Mouse (Mus musculus) embryo, embryonic 10 days (tissue): ENCODE measurements around the gene Cfap69.
"Not testable (repeated sequence)": the region's sequence is repeated elsewhere in the genome, so short reads cannot be mapped to it uniquely, and the experiment has no call there.

Source experiments
- DNase-seq: peaks from one replicate; pipeline ENCODE4 v3.0.0-alpha.2; 2015; ENCODE audit warnings: low spot score

Cfap69 gene

GRCm38 (mm10) chr5:5663655-5664370 is at the start of gene Cfap69:
Cfap69 (minus strand) TSS chr5:5664239.
- DNase-seq: peak; percentile 95

DNA sequence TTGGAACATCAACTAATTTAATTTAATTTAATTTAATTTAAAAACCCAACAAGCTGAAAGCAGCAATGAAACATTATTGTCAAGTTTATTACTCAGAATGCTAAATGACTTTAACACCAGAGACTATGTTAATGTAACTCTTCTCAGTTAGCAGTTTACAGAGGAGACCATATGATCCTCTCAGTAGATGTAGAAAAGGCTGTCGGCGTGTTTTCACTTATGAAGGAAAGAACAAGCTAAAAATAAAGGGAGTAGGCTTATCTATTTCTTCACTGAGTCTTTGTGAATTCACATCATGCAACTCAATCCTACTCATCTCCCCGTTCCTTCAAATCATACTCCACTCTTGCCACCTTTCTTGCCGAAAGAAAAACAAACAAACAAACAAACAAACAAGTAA is 47.0 kb upstream of the Cfap69 start:
- DNase-seq: no peak

DNA sequence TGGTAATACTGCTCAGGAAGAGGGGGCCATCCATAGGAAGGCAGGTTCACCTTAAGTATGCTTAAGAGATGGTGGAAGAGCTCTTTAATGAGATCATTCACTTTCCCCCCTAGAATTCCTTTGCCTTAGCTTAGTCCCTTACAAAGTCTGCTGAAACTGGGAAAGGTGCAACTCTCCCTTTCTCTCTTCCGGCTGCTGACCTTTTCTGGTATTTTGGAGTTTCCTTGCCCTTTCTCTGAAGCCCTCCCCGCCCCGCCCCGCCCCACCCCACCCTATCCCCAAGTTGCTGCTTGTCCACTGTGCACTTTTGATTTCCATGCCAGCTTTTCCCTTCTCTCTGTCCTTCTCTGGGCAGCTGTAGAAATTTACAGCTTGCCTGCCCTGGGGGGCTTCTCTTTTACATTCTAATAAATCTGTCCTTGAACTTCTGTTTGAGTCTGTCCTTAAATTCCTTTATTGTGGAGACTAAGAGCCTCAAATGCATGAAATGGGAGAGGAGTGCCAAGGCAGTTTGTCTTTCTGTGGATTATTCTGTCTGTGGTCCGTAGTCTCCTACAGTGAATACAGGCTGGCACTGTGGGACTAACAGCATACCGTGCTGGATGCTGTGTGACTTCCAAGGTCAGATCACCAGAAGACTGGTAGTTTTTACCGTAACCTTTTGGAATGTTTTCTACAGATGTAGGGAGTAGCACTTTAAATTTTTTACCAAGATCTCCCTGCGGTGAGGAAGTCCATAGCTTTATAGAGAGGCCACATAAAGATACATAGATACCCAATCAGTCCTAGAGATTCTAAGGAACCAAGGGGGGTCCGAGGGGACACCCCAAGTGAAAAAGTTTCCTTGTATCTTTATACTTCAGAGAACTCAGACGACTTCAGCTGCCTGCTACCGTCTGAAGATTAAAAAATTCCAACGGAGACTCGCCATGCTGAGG is 43.6 kb upstream of the Cfap69 start:
- DNase-seq: no peak

DNA sequence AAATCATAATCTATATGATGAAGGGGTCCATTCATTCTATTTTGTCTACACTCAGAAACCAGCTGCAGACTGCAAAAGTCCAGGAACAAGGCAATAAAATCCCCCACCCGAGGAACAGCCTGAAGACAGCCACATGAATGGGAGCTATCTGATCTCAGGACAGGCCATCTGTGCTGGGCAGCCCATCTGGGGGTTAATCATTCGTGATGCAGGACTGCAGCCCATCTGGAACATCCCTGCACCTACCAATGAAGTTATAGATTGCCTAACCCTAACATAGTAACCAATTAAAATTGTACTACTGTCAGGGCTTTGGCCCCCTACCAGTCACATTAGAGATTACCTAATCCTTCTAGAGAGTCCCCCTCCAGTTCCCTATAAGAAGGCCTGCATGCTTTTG is 41.0 kb upstream of the Cfap69 start:
- DNase-seq: no peak

DNA sequence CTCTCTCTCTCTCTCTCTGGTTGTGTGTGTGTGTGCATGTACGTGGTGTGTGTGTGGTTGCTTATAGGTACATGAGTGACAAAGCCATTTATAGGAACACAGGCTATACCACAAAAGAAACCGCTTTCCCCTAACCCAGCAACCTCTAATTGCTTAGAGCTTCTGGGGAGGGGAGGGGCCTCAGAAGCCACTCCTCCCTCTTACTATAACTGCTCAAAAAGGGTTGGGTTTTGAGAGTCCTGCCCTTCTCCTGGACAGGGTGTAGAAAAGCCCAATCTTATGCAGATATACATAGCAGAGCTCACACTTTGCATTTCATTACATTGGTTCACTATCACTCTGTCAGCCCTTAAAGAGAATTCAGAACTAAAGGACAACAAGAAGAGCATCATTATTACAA is 36.3 kb upstream of the Cfap69 start:
- no peak for DNase-seq

- DNase-seq: no peak
Measured at GRCm38 (mm10) chr5:5698830-5699229, 34.8 kb upstream of the Cfap69 start.

GRCm38 (mm10) chr5:5695401-5695942 is 31.4 kb upstream of the Cfap69 start:
- no peak for DNase-seq

GRCm38 (mm10) chr5:5693956-5694653 is 30.1 kb upstream of the Cfap69 start, which contains the start of gene Steap2:
Steap2 (minus strand) TSS chr5:5694578.
- peak; percentile 71 for DNase-seq

- DNase-seq: peak; percentile 28
Measured at GRCm38 (mm10) chr5:5693541-5693955, 29.5 kb upstream of the Cfap69 start.

- no peak for DNase-seq
Measured at GRCm38 (mm10) chr5:5692167-5692738, 28.2 kb upstream of the Cfap69 start.

- no peak for DNase-seq
Measured at GRCm38 (mm10) chr5:5688945-5689540, 25.0 kb upstream of the Cfap69 start.

DNA sequence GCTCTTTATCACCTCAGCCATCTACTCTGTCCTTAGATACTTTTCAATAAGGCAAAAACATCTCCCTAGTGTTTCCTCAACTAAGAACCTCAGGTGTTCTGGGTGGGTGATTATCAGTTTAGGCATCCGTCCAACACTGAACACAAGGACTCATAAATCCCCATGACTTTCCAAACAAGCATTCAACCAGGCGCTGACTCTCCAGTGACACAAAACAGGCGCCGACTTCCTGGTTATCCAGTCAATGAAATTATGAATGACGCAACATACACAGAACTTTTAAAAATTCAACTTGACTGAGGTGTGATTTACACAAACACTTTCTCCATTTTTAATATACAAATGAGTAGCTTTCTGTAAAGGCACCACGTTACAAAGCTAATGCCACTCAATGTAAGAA is 24.2 kb upstream of the Cfap69 start:
- no peak for DNase-seq

DNA sequence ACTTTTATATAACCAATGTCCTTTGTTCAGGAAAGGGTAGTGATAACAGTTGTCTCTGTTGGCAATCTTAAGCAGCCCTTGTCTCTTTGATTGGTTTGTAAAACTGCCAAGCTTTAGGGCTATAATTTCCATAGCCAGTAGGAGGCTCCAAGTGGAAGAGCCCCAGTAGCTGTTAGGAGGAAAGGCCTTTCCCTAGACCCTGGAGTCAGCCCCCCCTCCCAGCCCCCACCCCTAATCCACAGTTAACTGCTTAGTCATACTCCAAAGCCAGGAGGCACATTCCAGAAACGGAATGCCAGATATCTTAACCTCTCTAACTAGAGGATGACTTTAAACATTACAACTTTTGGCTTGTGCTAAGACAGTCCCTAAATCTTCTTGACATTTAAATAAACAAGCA is 22.9 kb upstream of the Cfap69 start:
- DNase-seq: peak; percentile 14

DNA sequence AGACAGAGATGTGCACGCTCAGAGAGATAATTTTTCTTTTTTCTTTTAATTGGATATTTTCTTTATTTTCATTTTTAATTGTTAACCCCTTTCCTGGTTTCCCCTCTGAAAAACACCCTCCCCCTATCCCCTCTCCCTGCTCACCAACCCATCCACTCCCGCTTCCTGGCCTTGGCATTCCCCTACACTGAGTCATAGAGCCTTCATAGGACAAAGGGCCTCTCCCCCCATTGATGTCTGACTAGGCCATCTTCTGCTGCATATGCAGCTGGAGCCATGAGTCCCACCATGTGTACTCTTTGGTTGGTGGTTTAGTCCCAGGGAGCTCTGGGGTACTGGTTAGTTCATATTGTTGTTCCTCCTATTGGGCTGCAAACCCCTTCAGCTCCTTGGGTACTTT is 20.9 kb upstream of the Cfap69 start:
- DNase-seq: not testable (repeated sequence)

DNA sequence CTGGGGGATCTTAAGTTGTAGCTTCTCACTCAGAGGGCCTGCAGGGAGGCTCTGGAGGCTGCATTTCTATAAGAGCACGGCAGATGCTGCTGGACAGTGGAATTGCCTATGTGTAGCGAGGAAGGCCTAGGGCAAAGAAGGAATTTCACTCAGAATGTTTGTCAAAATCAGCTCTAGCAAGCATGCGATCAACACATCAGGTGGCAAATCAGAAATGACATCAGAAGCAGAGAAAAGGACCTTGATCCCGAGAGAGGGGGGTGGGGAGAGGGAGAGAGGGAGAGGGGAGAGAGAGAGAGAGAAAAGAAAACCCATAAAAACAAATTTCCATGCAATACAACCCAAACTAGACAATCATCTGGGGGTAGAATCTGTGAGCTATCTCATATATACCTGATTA is 19.3 kb upstream of the Cfap69 start:
- DNase-seq: no peak

DNA sequence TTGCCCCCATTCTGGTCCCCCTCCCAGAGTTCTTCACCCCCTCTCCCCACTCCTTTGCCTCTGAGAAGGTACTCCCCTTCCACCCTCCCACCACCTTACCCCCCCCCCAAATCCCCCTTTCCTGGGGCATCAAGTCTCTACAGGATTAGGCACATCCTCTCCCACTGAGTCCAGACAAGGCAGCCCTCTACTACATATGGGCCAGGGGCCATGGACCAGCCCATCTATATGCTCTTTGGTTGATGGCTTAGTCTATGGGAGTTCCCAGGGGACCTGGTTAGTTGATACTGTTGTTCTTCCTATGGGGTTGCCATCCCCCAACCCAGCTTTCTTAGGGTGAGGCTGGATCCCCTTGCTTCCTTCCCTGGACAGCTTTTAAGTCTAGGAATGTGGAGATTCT is 15.4 kb upstream of the Cfap69 start:
- no peak for DNase-seq

DNA sequence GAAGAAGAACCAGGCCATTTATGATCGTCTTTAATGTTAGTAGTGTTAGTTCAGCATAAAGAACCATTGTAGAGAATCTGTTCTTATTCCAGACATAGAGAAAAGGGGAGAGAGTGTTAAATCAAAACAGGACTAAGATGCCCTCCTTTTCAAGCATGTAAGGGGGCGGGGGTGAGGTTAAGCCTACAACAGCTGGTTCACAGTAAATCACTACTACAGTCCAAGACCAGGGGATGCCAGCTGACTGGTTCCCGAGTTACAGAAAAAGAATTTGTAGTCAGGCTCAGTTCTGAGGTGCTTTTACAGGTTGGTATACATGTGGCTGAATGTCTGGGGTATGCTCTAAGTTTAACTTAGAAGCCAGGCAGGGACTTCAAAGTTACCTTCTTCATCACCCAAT is 12.0 kb upstream of the Cfap69 start:
- DNase-seq: no peak

DNA sequence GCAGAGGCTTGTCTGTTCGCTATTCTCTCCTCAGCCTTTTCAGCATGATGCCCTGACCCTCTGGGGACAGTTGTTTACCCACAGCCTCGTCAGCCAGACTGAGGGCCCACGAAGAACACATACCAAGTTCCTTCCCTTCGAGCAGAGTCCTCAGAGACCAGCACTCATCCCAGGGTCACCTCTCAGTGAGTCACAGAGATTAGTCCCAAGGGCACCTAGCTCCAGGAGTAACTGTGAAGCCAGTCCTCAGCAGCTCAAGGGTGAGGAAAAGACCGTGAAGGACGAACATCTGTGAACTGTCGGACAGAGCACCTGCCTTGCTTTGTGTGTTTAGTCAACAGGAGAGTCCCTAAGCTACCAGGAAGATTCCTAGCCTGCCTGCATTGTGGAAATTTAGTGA is 4.9 kb upstream of the Cfap69 start:
- no peak for DNase-seq

DNA sequence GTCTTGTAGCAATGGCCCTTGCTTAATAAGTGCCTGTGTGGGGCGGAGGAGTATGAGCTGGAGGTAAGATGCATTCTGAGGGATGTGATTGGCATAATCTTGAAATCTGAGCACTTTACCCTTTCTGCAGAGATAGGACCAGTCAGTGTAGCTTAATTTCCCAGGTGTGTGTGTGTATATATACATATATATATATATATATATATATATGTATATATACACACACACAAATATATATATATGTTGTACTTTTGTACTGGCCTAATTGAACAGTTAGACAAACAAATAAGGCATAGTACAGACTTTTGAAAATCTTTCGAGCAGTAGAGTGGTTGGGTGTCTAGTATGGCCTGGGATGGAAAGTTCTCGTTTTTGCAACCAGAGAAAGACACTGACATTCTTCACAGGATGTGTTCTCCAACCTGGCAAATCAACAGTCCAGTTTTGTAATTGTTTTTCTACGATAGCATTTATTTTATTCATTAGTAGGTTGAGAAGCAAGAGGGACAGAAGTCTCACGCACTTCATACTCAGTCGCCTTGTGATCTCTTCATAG is 410 bp upstream of the Cfap69 start:
- DNase-seq: no peak

- no peak for DNase-seq
Measured at GRCm38 (mm10) chr5:5663057-5663456, 982 bp downstream of the Cfap69 start.

- DNase-seq: no peak
Measured at GRCm38 (mm10) chr5:5658680-5659079, 5.4 kb downstream of the Cfap69 start.
